Mouse (Mus musculus) lung, postnatal 0 days (tissue): ENCODE measurements around the gene Rhoc. TPM values are rescaled to one million over a fixed set of nuclear protein-coding genes. Genes with fewer than 3 reads are reported as not detected.
A peak's percentile ranks its signal among the peaks of the same experiment; 100 is the strongest.
"Not testable (repeated sequence)": the region's sequence is repeated elsewhere in the genome, so short reads cannot be mapped to it uniquely, and the experiment has no call there.

Experiments
- ATAC-seq: fragments of 200-750 bp; cut with Nextera tagmentation; 2 replicates; pipeline ENCODE4 v1.8.0; 2017; ENCODE audit warnings: moderate library complexity
- DNase-seq: peaks from one replicate; pipeline ENCODE4 v3.0.0-alpha.2; 2016; ENCODE audit warnings: low spot score
- H3K27ac ChIP-seq: fragments of 300-500 bp; sonication (generic); 2 replicates; pipeline ENCODE4 v1.5.1; 2014; ENCODE audit warnings: antibody characterized with exemption, mild to moderate bottlenecking, low read length, mixed read lengths
- H3K27me3 ChIP-seq: fragments of 300-500 bp; sonication (generic); replicated peaks from 2 replicates; pipeline ENCODE4 v1.6.1; 2014; ENCODE audit warnings: low read length, mixed read lengths; ENCODE audit not compliant: insufficient read depth
- H3K36me3 ChIP-seq: fragments of 300-500 bp; sonication (generic); 2 replicates; pipeline ENCODE4 v1.6.1; 2014; ENCODE audit warnings: low read length, mixed read lengths; ENCODE audit not compliant: insufficient read depth
- H3K4me1 ChIP-seq: fragments of 300-500 bp; sonication (generic); 2 replicates; pipeline ENCODE4 v1.6.1; 2014; ENCODE audit warnings: antibody characterized with exemption, low read depth, low read length, mixed read lengths; ENCODE audit not compliant: insufficient read depth
- H3K4me2 ChIP-seq: fragments of 300-500 bp; sonication (generic); replicated peaks from 2 replicates; pipeline ENCODE4 v1.6.1; 2014; ENCODE audit warnings: low read depth, mild to moderate bottlenecking, low read length, moderate library complexity, mixed read lengths
- H3K4me3 ChIP-seq: fragments of 300-500 bp; sonication (generic); 2 replicates; pipeline ENCODE4 v1.5.1; 2014; ENCODE audit warnings: low read depth, low read length
- H3K9ac ChIP-seq: fragments of 300-500 bp; sonication (generic); replicated peaks from 2 replicates; pipeline ENCODE4 v1.6.1; 2014; ENCODE audit warnings: low read depth, mild to moderate bottlenecking
- H3K9me3 ChIP-seq: fragments of 300-500 bp; sonication (generic); 2 replicates; pipeline ENCODE4 v1.6.1; 2016; ENCODE audit warnings: low read length, mixed read lengths
- CTCF ChIP-seq: IDR thresholded peaks from 2 replicates; pipeline ENCODE4 v1.5.1; 2016; ENCODE audit warnings: antibody characterized with exemption, mild to moderate bottlenecking
- EP300 ChIP-seq: IDR thresholded peaks from 2 replicates; pipeline ENCODE4 v1.6.1; 2016; ENCODE audit warnings: antibody characterized with exemption, mild to moderate bottlenecking, control low read depth
- WGBS: fragments of 180-500 bp; shearing (Covaris S2); extraction: QIAGEN DNeasy Blood & Tissue Kit; methylation state at CpG from one replicate; pipeline ENCODE4 v1.1.7; 2014; 5-methylcytosine and 5-hydroxymethylcytosine counted together
- polyA plus RNA-seq: library from polyadenylated mRNA; unstranded; fragments of >200 nt; fragmentation: Nextera tagmentation; extraction: Ambion mirVana; gene quantifications from 2 replicates; pipeline ENCODE4 v1.2.1, GENCODE M21; 2015

Gene Rhoc
- polyA plus RNA-seq, 1 experiment from 2014 or later, result 258 TPM

DNA sequence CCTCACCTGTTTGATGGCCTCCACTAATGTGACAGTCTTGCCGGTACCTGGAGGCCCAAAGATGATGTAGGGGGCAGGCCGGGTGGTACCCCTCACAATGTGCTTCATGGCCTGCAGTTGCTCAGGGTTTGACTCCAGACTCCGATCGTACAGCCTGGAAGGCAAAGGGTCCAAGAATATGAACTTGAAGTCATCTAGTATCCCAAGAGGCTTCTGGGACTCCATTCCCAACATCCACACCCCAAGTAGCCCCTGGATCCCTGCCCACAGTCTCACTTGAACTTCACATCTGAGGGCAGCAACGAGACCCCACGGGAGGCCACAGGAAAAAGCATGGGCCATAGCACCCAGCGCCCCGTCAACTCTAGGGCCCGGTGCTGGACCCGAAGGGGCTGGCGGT, 12.5 kb downstream of the Rhoc start:
- DNase-seq (no peak), ATAC-seq (no peak)
- Histone ChIP-seq H3K4me3 (no peak overlapping the region), H3K4me2 (no peak overlapping the region), H3K27ac (no peak overlapping the region), H3K9ac (no peak overlapping the region), H3K27me3 (no peaks in the 10 kb centered on the region), H3K9me3 (no peaks in the 10 kb centered on the region), H3K4me1 (no peaks in the 10 kb centered on the region), H3K36me3 (peaks cover 12% of the 10 kb centered on the region)
- WGBS, result 87% methylated on average over 11 of the region's 11 CpGs
- TF ChIP-seq CTCF, result no peak
- TF ChIP-seq EP300, result no peak

- Histone ChIP-seq H3K4me3 (no peak overlapping the region), H3K4me1 (no peaks in the 10 kb centered on the region), H3K27ac (no peak overlapping the region), H3K9me3 (no peaks in the 10 kb centered on the region), H3K9ac (no peak overlapping the region), H3K4me2 (no peak overlapping the region), H3K27me3 (no peaks in the 10 kb centered on the region), H3K36me3 (peaks cover 9% of the 10 kb centered on the region)
- ATAC-seq (no peak), DNase-seq (no peak)
- TF ChIP-seq CTCF, result no peak
- no peak for TF ChIP-seq EP300
- 92% methylated on average over 6 of the region's 6 CpGs for WGBS
These were observed 13.3 kb downstream of the Rhoc start for GRCm38 (mm10) chr3:104801481-104801880.

DNA sequence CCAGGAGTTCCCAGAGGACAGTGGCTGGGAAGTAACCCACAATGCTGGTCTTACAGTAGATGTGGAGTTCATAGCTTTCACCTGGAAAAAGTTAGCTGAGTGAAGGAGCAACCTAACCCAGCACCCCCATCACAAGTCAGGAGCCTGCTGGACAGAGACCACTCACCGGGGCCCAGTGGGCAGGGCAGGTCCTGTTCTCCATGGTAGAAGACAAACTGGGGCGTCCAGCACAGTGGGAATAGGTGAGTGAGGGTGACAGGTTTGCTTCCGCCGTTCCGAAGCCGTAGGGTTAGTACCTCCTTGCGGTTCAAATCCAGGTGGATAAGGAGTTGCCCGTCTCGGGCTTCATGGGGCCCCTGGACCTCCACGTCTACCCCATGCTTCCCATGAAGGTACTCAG, 16.1 kb downstream of the Rhoc start:
- TF ChIP-seq EP300 (no peak), CTCF (no peak)
- ATAC-seq (no peak), DNase-seq (no peak)
- Histone ChIP-seq H3K36me3 (peaks cover 5% of the 10 kb centered on the region), H3K9ac (no peak overlapping the region), H3K4me1 (no peaks in the 10 kb centered on the region), H3K27me3 (no peaks in the 10 kb centered on the region), H3K27ac (no peak overlapping the region), H3K4me3 (no peak overlapping the region), H3K9me3 (no peaks in the 10 kb centered on the region), H3K4me2 (no peak overlapping the region)
- 93% methylated on average over 10 of the region's 10 CpGs for WGBS

DNA sequence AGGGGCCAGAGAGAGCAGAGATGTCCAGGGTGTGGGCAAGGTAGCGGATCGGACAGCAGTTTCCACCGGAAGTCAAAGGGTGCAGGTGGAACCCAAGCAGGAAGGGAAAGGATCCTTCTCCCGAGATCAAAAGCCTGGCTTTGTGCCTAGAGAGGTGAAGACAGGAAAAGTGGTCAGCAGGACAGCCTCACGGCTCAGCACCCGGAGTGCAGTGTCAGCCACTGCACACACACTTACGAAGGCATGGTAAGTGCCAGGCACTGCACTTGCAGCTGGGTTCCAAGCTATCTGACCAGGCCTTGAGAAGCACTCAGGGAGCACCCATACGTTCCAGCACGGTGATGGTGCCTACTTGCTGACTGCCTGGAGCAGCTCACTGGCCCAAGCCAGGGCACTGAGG, 17.4 kb downstream of the Rhoc start:
- no peak overlapping the region for H3K4me2 ChIP-seq
- H3K4me1 ChIP-seq, result no peaks in the 10 kb centered on the region
- DNase-seq (no peak), ATAC-seq (peak; percentile 68)
- H3K9ac ChIP-seq, result no peak overlapping the region
- H3K4me3 ChIP-seq, result no peak overlapping the region
- WGBS, result 47% methylated on average over 9 of the region's 9 CpGs
- H3K27me3 ChIP-seq, result no peaks in the 10 kb centered on the region
- no peaks in the 10 kb centered on the region for H3K9me3 ChIP-seq
- TF ChIP-seq CTCF (no peak), EP300 (no peak)
- no peak overlapping the region for H3K27ac ChIP-seq
- peaks cover 5% of the 10 kb centered on the region for H3K36me3 ChIP-seq

GRCm38 (mm10) chr3:104811752-104812151, 23.6 kb downstream of the Rhoc start:
- Histone ChIP-seq H3K9ac (no peak overlapping the region), H3K4me2 (no peak overlapping the region), H3K36me3 (no peaks in the 10 kb centered on the region), H3K4me3 (no peak overlapping the region), H3K27ac (no peak overlapping the region), H3K9me3 (no peaks in the 10 kb centered on the region), H3K4me1 (peaks cover 3% of the 10 kb centered on the region; the same call in 1 of the 2 replicates), H3K27me3 (no peaks in the 10 kb centered on the region)
- TF ChIP-seq EP300, result no peak
- no peak for TF ChIP-seq CTCF
- peak; percentile 38; the same call in 1 of the 2 replicates for ATAC-seq
- WGBS, result 27% methylated on average over 3 of the region's 3 CpGs
- DNase-seq, result no peak

GRCm38 (mm10) chr3:104812254-104812653, 24.1 kb downstream of the Rhoc start:
- H3K27me3 ChIP-seq, result no peaks in the 10 kb centered on the region
- no peak overlapping the region for H3K4me2 ChIP-seq
- 77% methylated on average over 4 of the region's 4 CpGs for WGBS
- H3K4me1 ChIP-seq, result peaks cover 7% of the 10 kb centered on the region; the same call in 1 of the 2 replicates
- H3K27ac ChIP-seq, result no peak overlapping the region
- no peaks in the 10 kb centered on the region for H3K36me3 ChIP-seq
- DNase-seq (no peak), ATAC-seq (no peak)
- no peaks in the 10 kb centered on the region for H3K9me3 ChIP-seq
- H3K4me3 ChIP-seq, result no peak overlapping the region
- H3K9ac ChIP-seq, result no peak overlapping the region
- TF ChIP-seq CTCF (no peak), EP300 (no peak)

GRCm38 (mm10) chr3:104813227-104813626, 25.1 kb downstream of the Rhoc start:
- WGBS, result 88% methylated on average over 7 of the region's 7 CpGs
- H3K27ac ChIP-seq, H3K9ac ChIP-seq, ATAC-seq, H3K36me3 ChIP-seq, DNase-seq, H3K4me1 ChIP-seq, H3K9me3 ChIP-seq, H3K4me2 ChIP-seq, H3K27me3 ChIP-seq, H3K4me3 ChIP-seq: not testable (repeated sequence)
